Mouse (Mus musculus): ENCODE measurements around the gene 5330417C22Rik.
"Not testable (repeated sequence)": the region's sequence is repeated elsewhere in the genome, so short reads cannot be mapped to it uniquely, and the experiment has no call there.

5330417C22Rik gene

DNA sequence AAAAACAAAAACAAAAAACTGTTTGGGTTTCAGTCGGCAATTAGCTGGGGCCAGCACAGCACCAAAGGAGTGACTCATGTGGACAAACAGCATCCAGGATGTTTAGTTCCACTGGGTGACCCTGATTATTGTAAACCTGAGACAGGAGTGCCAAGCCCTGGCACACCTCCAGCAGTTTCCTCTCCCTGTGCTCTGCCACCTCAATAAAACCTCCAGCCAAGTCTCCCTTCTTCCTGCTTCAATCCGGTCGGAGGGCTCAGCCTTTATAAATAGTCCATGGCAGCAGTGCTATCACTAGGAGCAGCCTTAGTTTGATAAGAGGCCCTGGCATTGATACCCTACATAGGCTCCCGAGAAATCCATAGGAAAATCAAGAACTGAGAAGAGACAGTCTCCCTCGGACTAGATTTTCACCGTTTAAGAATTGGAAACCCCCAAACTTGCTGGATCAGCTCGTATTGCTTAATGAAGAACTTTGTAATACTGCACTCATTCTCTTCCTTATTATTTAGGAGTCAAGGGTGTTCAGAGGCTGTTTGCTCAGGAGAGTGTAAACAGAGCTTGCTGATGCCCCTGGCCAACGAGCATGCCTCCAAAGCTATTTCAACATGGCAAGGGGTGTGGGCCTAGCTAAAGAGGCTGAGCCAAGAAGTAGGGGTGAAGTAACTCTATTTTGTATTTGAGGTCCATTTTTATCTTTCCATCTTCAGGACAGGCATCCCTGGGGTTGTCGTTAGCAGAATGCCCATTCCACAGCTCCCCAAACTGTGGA is 3.0 kb downstream of the 5330417C22Rik start:
- no peak for DNase-seq (ENCODE audit: low read depth, low spot score)

DNA sequence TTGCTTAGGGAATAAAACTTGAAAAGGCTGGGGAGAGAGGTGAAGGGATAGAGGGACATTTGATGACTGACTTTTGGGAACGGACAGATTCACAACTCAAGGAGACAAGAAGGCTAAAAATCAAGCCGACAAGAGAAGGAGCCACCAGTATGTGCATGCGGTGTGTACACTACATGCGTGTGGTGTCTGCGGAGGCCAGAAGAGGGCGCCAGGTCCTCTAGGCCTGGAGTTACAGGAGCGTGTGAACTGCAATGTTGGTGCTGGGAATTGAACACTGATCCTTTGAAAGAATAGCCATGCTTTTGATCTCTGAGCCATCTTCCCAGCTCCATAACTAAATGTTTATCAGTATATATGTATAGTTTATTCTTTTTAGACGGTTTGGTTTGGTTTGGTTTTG is 7.8 kb downstream of the 5330417C22Rik start:
- no peak for DNase-seq (ENCODE audit: low read depth, low spot score)

DNA sequence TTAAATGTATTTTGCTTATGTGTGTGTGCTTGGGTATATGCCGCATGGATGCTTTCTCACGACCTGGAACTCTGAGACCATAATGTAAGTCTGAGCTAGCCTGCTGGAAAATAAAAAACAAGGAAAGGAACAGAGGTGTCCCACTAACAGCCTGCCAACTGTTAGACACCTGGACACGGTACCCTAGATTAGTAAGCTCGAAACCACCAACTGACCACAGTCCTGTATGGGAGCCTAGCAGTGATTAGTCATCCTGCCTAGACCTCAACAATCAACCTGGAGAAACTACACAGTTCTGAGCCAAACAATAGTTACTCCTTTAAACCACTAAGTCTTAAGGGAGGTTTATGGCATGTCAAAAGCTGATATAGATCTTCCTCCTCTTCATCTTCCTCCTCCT is 12.9 kb downstream of the 5330417C22Rik start:
- DNase-seq (ENCODE audit: low read depth, low spot score), result no peak

DNA sequence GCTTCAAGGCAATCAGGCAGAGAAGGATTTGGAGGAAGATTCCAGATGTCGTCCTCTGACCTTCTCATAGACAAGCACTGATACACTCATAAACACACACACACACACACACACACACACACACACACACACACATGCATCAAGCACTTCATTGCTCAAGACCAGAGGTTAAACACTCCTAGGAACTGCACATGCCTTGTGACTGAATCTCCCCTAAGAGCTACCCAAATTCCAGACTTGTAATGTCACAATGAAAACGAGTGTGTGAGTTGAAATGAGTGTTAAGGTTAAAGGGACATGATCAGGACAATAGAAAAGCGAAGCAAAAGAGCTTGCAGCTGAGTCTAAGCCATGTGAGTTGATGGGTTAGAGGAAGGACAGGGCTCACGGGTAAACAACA is 18.1 kb downstream of the 5330417C22Rik start:
- DNase-seq (ENCODE audit: low read depth, low spot score), result no peak

DNA sequence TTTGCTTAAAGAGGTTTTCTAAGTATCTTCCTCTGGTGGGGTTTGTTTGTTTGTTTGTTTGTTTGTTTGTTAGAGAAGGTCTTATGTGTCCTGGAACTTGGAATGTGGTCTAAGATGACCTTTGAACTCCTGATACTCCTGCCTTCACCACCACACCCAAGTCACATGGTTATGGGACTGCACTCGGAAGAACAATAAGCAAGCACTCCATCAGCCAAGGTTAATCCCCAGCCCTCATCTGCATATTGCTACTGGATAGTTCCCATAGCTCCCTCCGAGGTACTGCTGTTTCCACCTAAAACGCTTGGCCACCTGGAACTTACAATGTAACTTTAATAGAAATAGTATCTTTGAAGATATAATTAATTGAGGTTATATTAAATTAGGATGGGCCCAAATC is 22.9 kb downstream of the 5330417C22Rik start:
- no peak for DNase-seq (ENCODE audit: low read depth, low spot score)

DNA sequence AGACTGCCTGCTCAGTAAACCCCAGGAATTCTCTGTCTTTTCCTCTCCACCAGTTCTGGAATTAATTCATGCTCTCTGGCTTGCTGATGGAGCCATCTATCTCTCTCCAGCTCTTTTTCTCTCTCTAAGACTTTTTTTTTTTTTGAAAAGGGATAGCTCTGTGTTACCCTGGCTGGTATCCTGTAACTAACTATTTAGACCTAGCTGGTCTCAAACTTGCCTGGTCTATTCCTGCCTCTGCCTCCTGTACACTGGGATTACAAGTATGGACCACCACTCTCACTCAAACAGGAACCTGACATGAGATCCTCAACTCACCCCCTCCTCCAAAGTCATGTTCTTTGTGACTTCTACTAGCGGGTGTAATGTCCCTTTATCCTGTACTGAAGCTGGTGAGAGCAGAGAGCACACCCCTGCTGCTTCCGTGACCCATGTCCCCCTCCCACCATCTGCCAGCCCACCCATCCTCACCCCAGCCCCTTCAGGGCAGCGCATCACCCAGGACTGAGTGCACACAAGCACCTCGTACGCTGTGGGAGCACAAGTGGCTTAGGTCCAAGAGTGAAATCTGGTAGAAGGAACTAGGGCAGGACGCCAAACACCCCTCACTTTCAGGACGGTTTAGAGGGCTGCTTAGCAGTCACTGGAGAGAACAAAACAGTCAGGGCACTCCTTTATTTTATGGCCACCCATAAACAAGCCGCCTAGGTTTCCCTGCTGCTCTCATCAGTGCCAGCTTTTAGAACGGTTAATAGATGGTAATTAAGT is 25.4 kb downstream of the 5330417C22Rik start:
- DNase-seq (ENCODE audit: low read depth, low spot score), result no peak

DNA sequence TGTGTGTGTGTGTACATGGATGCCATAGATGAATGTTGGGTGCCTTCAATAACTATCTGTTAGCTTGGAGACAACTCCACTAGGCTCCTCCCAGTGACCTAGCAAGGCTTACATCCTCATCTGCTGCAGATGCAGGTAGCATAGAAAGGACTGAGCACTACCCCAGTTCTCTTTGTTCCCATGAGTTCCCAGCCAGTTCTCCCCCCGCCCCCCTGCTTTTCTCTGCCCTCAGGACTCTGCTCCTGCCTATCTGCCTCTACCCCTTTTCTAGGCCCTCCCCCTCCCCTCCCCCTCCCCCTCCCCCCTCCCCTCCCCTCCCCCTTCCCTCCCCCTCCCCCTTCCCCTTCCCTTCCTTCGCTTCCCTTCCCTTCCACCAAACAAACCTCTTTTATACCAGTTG is 26.2 kb downstream of the 5330417C22Rik start:
- no peak for DNase-seq (ENCODE audit: low read depth, low spot score)

DNA sequence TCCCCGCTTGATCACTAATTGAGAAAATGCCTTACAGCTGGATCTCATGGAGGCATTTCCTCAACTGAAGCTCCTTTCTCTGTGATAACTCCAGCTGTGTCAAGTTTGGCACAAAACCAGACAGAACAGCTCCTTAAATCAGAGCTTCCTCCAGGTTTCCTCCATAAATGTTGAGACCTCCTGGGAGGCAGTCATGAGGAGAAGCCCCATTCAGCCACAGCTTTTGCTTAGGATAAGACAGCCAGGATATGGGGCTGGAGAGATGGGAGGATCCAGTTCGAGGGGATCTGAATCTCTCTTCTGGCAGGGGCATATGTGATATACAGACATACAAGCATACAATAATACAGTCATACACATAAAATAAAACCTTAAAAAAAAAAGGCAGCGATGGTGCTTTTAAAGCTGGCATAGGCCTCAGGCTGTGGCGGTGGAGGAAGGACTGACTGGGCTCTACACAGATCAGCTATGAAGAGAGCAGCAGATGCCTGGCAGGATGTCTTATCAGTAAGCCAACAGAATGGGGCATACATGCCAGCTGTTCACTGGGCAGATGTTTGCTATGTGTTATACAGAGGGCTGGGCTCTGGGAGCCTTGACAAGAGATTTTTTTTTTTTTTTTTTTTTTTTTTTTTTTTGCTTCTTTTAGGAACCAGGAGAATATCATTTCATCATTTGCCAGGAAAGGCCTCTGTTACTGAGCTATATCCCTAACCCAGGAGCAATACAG is 27.4 kb downstream of the 5330417C22Rik start:
- DNase-seq (ENCODE audit: low read depth, low spot score), result no peak

DNA sequence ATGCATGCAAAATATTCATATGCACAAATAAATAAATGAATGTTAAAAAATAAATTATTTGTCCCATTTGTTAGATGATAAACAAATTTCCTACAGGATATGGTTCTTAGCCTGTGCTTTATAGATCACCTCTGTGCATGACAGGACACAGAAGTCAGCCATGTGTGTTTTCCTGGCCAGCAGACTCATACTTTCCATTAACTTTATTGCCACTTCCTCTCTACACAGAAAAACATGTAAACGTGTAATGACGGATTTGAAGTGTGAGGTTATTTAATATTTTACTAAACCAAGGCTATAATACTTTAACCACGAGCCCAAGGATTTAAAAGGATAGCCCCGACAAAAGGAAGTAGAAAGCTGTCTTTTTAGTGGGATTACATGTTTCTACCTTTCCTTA is 32.4 kb downstream of the 5330417C22Rik start:
- no peak for DNase-seq (ENCODE audit: low read depth, low spot score)

DNA sequence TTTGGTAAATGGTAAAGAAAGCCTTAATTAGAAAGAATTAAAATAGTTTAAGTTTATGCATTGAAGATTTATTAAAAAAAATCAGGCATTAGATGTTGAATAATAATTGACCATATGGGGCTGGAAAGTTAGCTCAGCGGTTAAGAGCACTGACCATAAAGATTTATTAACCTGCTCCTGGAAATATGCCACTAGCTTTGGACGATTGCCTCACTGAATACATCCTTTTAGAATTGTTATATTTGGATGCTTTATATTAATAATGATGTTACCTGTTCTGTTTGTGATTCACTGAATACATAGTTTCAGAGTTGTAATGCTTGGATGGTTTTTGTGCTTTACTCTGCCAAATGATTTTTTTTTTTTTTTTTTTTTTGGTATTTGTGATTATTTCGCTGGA is 34.9 kb downstream of the 5330417C22Rik start:
- not testable (repeated sequence) for DNase-seq (ENCODE audit: low read depth, low spot score)

DNA sequence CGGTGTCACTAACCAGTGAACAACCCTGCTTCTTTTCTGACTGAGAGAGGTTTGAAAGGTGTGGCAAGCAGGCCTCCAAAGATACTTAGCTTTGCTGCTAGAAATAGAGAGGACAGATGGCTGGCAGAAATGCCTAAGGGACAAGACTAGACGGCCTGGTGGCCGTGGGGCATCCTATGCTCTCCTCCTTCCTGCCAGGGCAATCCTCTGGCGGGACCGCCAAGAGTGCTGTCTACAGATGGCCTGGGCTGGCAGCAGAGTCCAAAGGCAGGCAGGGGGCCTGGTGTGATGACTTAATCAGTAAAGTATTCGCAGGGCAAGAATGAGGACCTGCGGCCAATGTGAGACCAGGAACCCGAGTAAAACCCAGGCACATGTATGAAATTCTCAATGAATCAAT is 36.5 kb downstream of the 5330417C22Rik start:
- no peak for DNase-seq (ENCODE audit: low read depth, low spot score)

DNA sequence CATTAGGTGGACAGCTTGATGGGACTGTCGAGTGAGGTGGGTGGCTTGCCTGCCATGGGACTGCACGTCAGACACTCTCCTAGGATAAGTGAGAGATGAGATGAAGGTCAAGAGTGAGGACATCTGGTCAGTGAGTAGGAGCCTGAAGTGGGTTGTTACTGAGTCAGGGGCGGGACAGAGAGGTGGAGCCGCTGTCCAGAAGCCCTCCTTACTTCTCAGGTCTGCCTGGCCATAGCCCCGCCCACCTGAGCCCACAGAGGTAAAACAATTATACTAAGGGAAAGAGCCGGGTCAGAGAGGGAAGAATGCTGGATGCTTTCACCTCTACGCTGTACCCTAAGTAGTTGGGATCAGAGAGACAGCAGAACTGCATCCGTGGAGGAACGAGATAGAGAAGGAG is 38.7 kb downstream of the 5330417C22Rik start:
- no peak for DNase-seq (ENCODE audit: low read depth, low spot score)

DNA sequence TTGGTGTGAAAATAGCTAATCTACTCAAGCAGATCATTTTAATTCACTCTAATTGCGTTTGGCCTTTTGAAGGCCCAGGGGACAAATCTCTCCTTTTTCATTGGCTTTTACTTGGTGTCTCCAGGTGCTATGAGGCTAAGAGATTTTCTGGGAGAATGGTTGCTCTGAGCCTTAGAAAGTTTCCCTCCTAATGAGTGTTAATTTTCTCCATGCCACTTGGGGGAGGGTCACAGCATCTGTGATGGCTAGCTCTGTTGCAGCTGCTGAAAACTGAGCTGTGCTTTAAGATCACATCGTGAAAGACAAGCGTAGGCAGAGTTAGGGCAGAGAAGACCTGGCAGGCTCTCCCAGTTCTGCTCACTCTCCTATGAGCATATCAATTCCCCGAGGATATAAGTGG is 40.9 kb downstream of the 5330417C22Rik start:
- DNase-seq (ENCODE audit: low read depth, low spot score), result no peak

DNA sequence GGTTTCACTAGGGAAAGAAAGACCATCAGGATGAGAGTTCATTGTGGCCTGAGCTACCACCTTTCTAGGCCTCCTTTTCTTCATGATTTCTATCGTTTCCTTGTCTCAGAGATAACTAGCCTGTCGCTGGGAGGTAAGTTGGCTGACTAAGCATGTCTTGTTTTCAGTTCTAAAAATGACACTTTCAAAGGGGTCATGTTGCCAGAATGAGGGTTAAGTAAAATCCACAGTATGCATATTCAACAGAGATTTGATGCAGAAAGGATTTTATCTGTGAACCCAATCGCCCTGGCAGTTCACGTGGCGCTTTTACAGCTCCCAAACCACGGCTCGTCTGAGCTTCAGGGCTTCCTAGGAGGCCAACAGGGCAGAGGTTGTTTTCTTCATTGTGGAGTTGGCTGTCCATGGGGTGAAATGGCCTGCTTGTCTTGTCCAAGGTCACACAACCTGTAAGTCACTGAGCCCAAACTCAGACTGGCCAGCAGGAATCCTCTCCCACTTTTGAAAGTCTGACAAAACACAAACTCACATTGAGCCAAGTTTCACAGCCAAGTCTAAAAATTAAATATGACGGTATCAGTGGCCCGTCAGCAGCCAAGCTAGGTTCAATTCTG is 41.4 kb downstream of the 5330417C22Rik start:
- DNase-seq (ENCODE audit: low read depth, low spot score), result no peak

DNA sequence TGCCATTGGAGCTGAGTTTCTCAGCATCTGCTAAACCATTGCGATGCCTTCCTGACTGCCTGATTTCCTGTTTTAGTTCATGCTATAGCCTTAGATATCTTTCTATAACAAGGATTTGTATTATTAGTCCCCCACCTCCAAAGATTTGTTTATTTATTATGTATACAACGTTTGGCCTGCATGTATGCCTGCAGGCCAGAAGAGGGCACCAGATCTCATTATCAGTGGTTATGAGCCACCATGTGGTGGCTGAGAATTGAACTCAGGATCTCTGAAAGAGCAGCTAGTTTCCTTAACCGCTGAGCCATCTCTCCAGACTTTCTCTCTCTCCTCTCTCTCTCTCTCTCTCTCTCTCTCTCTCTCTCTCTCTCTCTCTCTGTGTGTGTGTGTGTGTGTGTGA is 46.4 kb downstream of the 5330417C22Rik start:
- no peak for DNase-seq (ENCODE audit: low read depth, low spot score)

DNA sequence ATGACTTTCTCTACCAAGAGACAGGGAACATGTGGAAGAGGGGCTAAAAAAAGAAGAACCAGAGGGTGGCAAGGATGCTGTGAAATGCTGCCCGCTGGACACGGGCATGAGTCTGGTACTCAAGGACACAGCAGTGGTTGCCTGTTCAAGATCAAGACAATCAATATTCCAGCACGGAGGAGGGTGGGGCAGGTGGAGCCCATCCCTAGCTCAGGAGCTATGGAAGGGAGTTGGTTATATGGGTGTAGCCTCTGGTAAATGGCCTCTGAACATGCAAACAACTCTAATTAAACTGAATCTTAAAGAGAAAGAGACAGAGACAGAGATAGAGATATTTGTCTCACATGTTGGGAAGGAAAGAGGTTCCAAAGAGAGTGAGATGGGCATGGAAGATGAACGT is 51.6 kb downstream of the 5330417C22Rik start:
- no peak for DNase-seq (ENCODE audit: low read depth, low spot score)

DNA sequence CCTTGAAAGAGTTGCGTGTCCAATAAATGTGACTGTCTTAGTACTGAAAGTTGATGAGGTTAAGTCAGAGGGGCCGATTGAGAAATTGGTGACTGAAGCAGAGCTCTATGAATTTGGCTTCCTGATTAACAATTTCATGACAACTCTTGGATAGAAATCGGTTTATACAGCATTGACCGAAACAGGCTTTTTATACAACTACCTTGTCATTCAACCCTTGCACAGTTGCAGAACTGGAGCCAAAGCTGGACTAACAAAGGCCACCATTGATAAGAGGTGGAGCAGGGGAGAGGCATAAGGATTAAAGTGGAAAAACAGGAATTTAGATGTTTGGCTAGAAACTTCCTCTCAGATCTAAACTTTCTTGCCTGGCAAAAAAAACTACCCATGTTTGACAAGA is 57.5 kb downstream of the 5330417C22Rik start:
- DNase-seq (ENCODE audit: low read depth, low spot score), result no peak

DNA sequence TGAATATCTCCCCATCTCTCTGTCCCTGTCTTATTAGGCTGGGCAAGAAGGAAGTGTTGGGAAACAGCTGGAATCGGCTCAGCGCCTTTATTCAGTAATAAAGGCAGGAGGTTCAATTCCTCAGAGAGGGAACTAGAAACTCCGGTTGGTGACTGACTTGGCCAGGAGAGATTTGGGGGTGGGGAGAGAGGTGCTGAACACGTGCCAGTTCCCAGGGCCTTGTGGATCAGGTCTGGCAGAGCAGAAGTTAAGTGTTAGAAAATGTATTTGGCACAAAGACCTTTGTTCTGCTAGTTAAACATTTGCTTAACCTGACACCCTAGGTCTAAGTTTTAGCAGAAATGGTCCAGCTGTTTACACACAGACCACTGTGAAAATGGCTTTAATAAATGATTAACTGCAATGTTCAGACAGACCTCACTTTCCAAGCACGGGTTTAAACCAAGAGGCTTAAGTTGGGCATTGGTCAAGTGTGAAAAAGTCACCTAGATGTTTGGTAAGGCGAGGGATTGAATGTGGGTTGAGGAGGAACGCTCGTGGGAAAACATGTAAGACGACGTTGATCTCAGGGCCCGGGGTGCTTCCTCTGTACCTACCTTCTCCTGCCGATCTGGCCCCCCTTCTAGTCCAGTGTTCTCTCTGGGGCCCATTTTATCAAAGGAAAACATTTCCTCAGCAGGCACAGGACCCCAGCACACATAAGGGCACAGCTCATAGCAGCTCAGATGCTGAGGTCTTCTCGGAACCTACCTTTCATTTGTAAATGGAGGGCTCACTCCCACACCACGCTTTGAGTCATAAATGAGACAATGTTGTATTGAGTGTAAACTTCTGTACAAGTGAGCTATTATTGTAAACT is 59.3 kb downstream of the 5330417C22Rik start:
- DNase-seq (ENCODE audit: low read depth, low spot score), result no peak

DNA sequence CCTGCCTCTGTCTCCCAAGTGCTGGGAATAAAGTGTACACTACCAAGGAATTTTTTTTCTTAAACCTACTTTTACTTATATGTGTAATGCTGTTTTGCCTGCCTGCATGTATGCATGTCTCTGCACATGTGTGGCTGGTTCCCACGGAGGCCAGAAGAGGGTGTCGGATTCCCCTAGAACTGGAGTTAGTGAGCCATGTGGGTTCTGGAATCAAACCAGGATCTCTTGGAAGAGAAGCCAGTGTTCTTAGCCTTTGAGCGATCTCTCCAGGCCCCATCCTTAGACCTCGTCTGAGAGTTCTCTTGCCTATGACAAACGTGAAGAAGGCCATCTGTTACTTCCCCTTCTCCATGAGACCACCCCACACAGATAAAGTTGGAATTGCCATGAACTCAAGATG is 60.8 kb downstream of the 5330417C22Rik start:
- DNase-seq (ENCODE audit: low read depth, low spot score), result no peak

DNA sequence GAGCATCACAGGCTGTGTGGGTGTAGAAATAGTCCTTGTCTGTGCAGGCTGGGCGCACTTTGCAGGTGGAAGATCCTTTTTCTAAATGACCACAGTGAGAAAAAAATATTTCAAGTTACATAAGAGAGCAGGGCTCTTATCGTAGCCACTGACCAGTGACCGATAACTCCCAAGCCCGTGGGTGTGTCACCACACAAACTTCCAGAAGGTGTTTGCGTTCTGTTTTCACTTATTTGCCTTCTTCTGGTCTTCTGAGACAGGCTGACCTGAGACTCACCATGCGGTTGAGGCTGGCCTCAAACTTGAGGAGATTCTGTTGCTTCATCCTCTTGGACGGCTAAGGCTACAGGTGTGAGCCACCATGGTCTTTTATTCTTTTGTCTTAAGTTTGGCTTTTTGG is 61.4 kb downstream of the 5330417C22Rik start:
- DNase-seq (ENCODE audit: low read depth, low spot score), result no peak

DNA sequence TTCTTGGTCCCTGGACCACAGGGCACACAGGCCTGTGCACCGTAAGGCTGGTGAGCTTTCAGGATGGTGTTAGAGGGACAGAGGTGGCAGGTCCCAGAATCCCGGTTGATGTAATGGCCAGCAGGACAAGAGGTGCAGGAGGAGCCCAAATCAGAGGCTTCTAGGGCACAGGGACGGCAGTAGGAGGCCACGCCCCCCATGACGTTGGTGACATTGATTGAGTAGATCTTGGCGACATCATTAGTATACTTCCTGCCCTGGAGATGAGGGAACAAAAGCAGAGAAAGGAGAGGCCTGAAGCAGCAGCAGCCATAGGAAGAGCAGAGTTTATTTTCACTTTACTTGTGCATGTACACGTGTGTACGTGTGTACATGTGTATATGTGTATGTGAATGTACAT is 68.6 kb downstream of the 5330417C22Rik start:
- DNase-seq (ENCODE audit: low read depth, low spot score), result no peak
